Mouse (Mus musculus) heart, postnatal 0 days (tissue): ENCODE results near the gene Ctsw.

Source experiments
- CTCF ChIP-seq: IDR thresholded peaks from 2 replicates; pipeline ENCODE4 v1.5.1; 2016; ENCODE audit warnings: antibody characterized with exemption, control low read depth, low read depth
- EP300 ChIP-seq: IDR thresholded peaks from 2 replicates; pipeline ENCODE4 v1.6.1; 2016; ENCODE audit warnings: antibody characterized with exemption, low read depth

DNA sequence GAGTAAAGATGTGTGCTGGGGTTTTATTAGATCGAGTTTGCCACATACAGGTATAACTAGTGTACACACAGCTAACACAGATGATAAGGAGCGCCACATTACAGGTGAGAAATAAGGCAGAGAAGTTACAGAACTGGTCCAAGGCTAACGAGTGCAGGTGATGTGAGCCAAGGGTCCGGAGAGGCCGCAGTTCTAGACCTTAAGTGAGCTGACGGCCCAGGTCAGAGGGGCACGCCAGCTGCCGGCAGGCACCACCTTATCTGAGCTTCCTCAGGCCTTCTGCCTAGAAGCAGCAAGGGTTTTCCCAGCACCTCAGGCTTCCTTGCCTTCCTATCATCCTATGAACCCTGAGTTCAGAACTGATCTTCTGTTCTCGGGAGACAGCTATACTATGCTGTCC, 48.7 kb downstream of the Ctsw start:
- no peak for TF ChIP-seq EP300
- TF ChIP-seq CTCF, result no peak
